Mouse (Mus musculus): ENCODE data around the gene Crebbp.

DNA sequence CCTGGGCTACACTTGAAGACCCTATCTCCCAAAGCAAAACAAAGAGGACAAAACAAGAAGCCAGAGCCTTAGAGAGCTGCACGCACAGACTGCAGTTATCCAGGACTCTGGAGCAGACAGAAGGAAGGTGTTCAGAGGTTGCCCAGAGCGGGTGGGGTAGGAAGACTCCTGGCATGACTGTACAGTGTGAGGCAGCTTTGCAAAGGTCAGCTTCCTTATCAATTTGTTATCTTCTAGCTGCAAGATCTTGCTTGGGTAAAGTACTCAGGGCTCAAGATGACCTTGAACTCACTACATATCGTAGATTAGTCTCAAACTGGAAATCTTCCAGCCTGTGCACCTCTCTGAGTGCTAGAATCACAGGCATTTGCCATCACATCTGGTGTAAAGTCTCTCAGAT lies 49.7 kb upstream of the Crebbp start:
- no peak for TF ChIP-seq CTCF (IDR thresholded peaks at IDR 0.05; ENCODE audit: low read depth)
- no peak for TF ChIP-seq EP300 (optimal IDR thresholded peaks at IDR 0.05)

All from stomach, postnatal 0 days (tissue).